Mouse (Mus musculus) limb, embryonic 14.5 days (tissue): Measurements from ENCODE around the gene Por. TPM values are rescaled to one million over a fixed set of nuclear protein-coding genes. Genes with fewer than 3 reads are reported as not detected.
A peak's percentile ranks its signal among the peaks of the same experiment; 100 is the strongest.

ENCODE experiments used
- ATAC-seq: fragments of 200-750 bp; cut with Nextera tagmentation; 2 replicates; pipeline ENCODE4 v1.8.0; 2017; ENCODE audit warnings: low read depth, moderate number of reproducible peaks, moderate TSS enrichment; ENCODE audit not compliant: low FRiP score
- DNase-seq: peaks from one replicate; pipeline ENCODE4 v3.0.0-alpha.2; 2015; ENCODE audit warnings: low spot score
- H3K27ac ChIP-seq: fragments of 300-500 bp; sonication (generic); replicated peaks from 2 replicates; pipeline ENCODE4 v1.5.1; 2014; ENCODE audit warnings: low read depth, mild to moderate bottlenecking, low read length, moderate library complexity, mixed read lengths
- H3K27me3 ChIP-seq: fragments of 300-500 bp; sonication (generic); 2 replicates; pipeline ENCODE4 v1.6.1; 2014; ENCODE audit warnings: low read length, mixed read lengths; ENCODE audit not compliant: control insufficient read depth, insufficient read depth
- H3K36me3 ChIP-seq: fragments of 300-500 bp; sonication (generic); 2 replicates; pipeline ENCODE4 v1.6.1; 2014; ENCODE audit warnings: mild to moderate bottlenecking, low read length, moderate library complexity, mixed read lengths; ENCODE audit not compliant: control insufficient read depth, insufficient read depth
- H3K4me1 ChIP-seq: fragments of 300-500 bp; sonication (generic); 2 replicates; pipeline ENCODE4 v1.6.1; 2014; ENCODE audit warnings: antibody characterized with exemption, low read length, mixed read lengths; ENCODE audit not compliant: control insufficient read depth, insufficient read depth
- H3K4me2 ChIP-seq: fragments of 300-500 bp; sonication (generic); replicated peaks from 2 replicates; pipeline ENCODE4 v1.6.1; 2014; ENCODE audit warnings: low read depth, mild to moderate bottlenecking, low read length, moderate library complexity; ENCODE audit not compliant: severe bottlenecking
- H3K4me3 ChIP-seq: fragments of 300-500 bp; sonication (generic); replicated peaks from 2 replicates; pipeline ENCODE4 v1.5.1; 2014; ENCODE audit warnings: low read length
- H3K9ac ChIP-seq: fragments of 300-500 bp; sonication (generic); 2 replicates; pipeline ENCODE4 v1.6.1; 2014; ENCODE audit warnings: mild to moderate bottlenecking, low read depth, low read length, moderate library complexity; ENCODE audit not compliant: severe bottlenecking
- H3K9me3 ChIP-seq: fragments of 300-500 bp; sonication (generic); 2 replicates; pipeline ENCODE4 v1.6.1; 2016; ENCODE audit warnings: low read length; ENCODE audit not compliant: control insufficient read depth
- POLR2A ChIP-seq: fragments of 200-500 bp; IDR thresholded peaks from 2 replicates; pipeline ENCODE4 v1.8.0; 2012; ENCODE audit warnings: inconsistent platforms, mild to moderate bottlenecking, moderate library complexity, borderline replicate concordance; ENCODE audit not compliant: insufficient read depth, insufficient read length; ENCODE audit errors: extremely low read depth
- WGBS: fragments of 180-500 bp; shearing (Covaris S2); extraction: QIAGEN DNeasy Blood & Tissue Kit; methylation state at CpG from one replicate; pipeline ENCODE4 v1.1.7; 2014; 5-methylcytosine and 5-hydroxymethylcytosine counted together
- polyA plus RNA-seq, 2 experiments: library from polyadenylated mRNA; depleted of rRNA in 1 of 2; stranded (reverse) in 1 of 2; unstranded in 1 of 2; fragments of >200 nt; fragmentation: Nextera tagmentation in 1 of 2; extraction: Ambion mirVana in 1 of 2; gene quantifications; 2 replicates each; pipeline versions ENCODE4 v1.2.1 to v1.2.3; 2012 to 2014

Gene Por
- polyA plus RNA-seq, 2 experiments, result 64.7 to 99.2 TPM

GRCm38 (mm10) chr5:135712803-135713202 is 43.0 kb downstream of the Por start:
- H3K4me1 ChIP-seq, result no peaks in the 10 kb centered on the region; the same call in 1 of the 2 replicates
- no peaks in the 10 kb centered on the region for H3K27me3 ChIP-seq
- no peak overlapping the region for H3K27ac ChIP-seq
- peaks cover 25% of the 10 kb centered on the region for H3K36me3 ChIP-seq
- TF ChIP-seq POLR2A, result no peak
- DNase-seq (no peak), ATAC-seq (no peak)
- H3K4me2 ChIP-seq, result no peak overlapping the region
- no peak overlapping the region for H3K9ac ChIP-seq
- no peaks in the 10 kb centered on the region for H3K9me3 ChIP-seq
- 83% methylated on average over 4 of the region's 4 CpGs for whole genome bisulfite sequencing
- no peak overlapping the region for H3K4me3 ChIP-seq

DNA sequence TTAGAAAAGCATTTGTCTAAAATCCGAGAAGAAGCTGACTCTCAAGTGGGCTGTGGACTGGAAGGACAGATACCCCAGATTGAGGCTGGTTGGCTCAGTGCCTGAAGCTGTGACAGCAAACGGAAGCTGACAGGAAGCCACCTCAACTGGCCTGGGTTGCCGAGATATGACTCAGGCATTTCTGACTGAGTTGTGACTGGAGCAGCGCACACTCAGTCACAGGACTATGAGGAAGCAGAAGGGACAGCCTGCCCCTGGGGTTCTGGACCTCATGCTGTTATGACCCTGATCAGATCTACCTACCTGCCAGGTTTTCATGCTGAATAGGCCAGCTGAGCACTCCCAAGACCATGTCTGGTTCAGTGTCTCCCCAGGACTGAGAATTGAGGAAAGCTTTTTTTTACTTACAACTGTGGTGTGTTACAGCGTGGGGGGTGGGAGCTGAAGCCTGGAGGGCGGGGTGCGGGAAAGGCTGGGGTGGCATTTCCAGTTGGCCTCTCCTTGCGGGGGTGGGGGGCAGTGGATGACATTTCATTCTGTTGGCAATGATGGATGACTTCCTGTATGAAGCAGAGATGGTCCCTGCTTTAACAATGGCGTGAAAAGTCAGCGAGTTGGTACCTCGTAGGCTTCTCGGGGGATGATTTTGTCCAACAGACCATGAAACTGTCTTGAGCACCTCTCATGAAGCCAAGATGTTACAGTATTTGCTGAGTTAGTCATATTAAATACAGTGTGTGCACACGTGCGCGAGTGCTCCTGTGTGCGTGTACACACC is 43.8 kb downstream of the Por start:
- Histone ChIP-seq H3K27ac (no peak overlapping the region), H3K36me3 (peaks cover 28% of the 10 kb centered on the region), H3K9me3 (no peaks in the 10 kb centered on the region), H3K27me3 (no peaks in the 10 kb centered on the region), H3K4me2 (no peak overlapping the region), H3K4me3 (no peak overlapping the region), H3K4me1 (no peaks in the 10 kb centered on the region; the same call in 1 of the 2 replicates), H3K9ac (no peak overlapping the region)
- ATAC-seq, result no peak
- DNase-seq, result peak; percentile 40
- TF ChIP-seq POLR2A, result no peak
- WGBS, result 70% methylated on average over 16 of the region's 16 CpGs

DNA sequence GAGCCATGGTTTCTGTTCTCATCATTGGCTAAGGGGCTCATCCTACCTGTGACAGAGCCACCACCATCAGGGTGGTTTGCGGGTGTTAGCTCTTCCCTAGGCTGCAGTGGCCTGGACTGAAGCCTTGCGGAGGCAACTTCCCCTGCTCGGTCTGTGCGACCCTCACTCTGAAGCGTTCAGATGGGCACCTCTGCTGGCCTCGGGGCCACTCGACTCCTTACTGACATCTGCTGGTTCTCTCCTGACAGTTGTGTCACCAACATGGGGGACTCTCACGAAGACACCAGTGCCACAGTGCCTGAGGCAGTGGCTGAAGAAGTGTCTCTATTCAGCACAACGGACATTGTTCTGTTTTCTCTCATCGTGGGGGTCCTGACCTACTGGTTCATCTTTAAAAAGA is 45.8 kb downstream of the Por start:
- Histone ChIP-seq H3K4me1 (no peaks in the 10 kb centered on the region; the same call in 1 of the 2 replicates), H3K9me3 (no peaks in the 10 kb centered on the region), H3K4me3 (no peak overlapping the region), H3K9ac (no peak overlapping the region), H3K36me3 (peaks cover 25% of the 10 kb centered on the region), H3K27me3 (no peaks in the 10 kb centered on the region), H3K27ac (no peak overlapping the region), H3K4me2 (no peak overlapping the region)
- DNase-seq (no peak), ATAC-seq (no peak)
- WGBS, result 61% methylated on average over 10 of the region's 10 CpGs
- no peak for TF ChIP-seq POLR2A

GRCm38 (mm10) chr5:135719586-135720120 is 49.8 kb downstream of the Por start:
- Histone ChIP-seq H3K9ac (no peak overlapping the region), H3K9me3 (no peaks in the 10 kb centered on the region), H3K27ac (no peak overlapping the region), H3K27me3 (no peaks in the 10 kb centered on the region), H3K4me2 (no peak overlapping the region), H3K36me3 (peaks cover 20% of the 10 kb centered on the region), H3K4me3 (no peak overlapping the region), H3K4me1 (peaks cover 26% of the 10 kb centered on the region)
- DNase-seq (no peak), ATAC-seq (no peak)
- TF ChIP-seq POLR2A, result no peak
- WGBS, result 76% methylated on average over 10 of the region's 10 CpGs

- Histone ChIP-seq H3K4me3 (no peak overlapping the region), H3K4me1 (peaks cover 31% of the 10 kb centered on the region), H3K27ac (no peak overlapping the region), H3K4me2 (no peak overlapping the region), H3K27me3 (no peaks in the 10 kb centered on the region), H3K36me3 (peaks cover 20% of the 10 kb centered on the region), H3K9me3 (no peaks in the 10 kb centered on the region), H3K9ac (no peak overlapping the region)
- WGBS, result 65% methylated on average over 3 of the region's 3 CpGs
- TF ChIP-seq POLR2A, result no peak
- DNase-seq (no peak), ATAC-seq (no peak)
Observed at GRCm38 (mm10) chr5:135720121-135720520, 50.3 kb downstream of the Por start.
